ENCODE assay signal across 15 mouse cellular contexts in genomic region chr4:58518215-58518988, GRCm38 (mm10). TPM values are rescaled to one million over a fixed set of nuclear protein-coding genes. Genes with fewer than 3 reads are reported as not detected.
DNase-seq lines count a peak whose midpoint lies in the region; ATAC-seq and TF ChIP-seq lines count a peak whose summit lies in the region.
"Had no signal": no experiment of that assay in that cellular context is flagged by ENCODE, and none has a peak within 500 bp of the region (broad histone marks: within the 10 kb centered on the region; RNA-seq: fewer than 3 reads in every experiment).

No protein-coding gene starts in this region.

- ATAC-seq in hindbrain, postnatal 0 days, result no peak
- ATAC-seq: Patski had no signal

- H3K36me3 ChIP-seq in hindbrain, embryonic 10.5 days, result no peaks in the 10 kb centered on the region
- no peaks in the 10 kb centered on the region for H3K36me3 ChIP-seq in hindbrain, postnatal 0 days (ENCODE audit: insufficient read depth, low read length)
- H3K36me3 ChIP-seq: forebrain, embryonic 12.5 days had no signal

- 0 out of 2 replicates have a peak overlapping the region, but pooled peaks have one; percentile 2 for H3K27ac ChIP-seq in hindbrain, embryonic 10.5 days
- no peak overlapping the region for H3K27ac ChIP-seq in hindbrain, postnatal 0 days
- H3K27ac ChIP-seq: forebrain, embryonic 12.5 days; liver, embryonic 14.5 days; macrophage had no signal

- H3K27me3 ChIP-seq in hindbrain, embryonic 10.5 days (ENCODE audit: insufficient read depth, poor library complexity, severe bottlenecking), result no peaks in the 10 kb centered on the region
- no peaks in the 10 kb centered on the region for H3K27me3 ChIP-seq in hindbrain, postnatal 0 days (ENCODE audit: insufficient read depth, low read length)
- H3K27me3 ChIP-seq: CH12.LX; forebrain, embryonic 12.5 days; Patski had no signal

- no peak overlapping the region for H3K4me3 ChIP-seq in hindbrain, embryonic 10.5 days
- no peak overlapping the region for H3K4me3 ChIP-seq in hindbrain, postnatal 0 days (ENCODE audit: low read length)
- H3K4me3 ChIP-seq: forebrain, embryonic 12.5 days had no signal

- no peak for TF ChIP-seq CTCF in hindbrain, postnatal 0 days (IDR thresholded peaks at IDR 0.05; ENCODE audit: low read depth)

- no peak overlapping the region for H3K4me2 ChIP-seq in hindbrain, postnatal 0 days (ENCODE audit: low read depth, low read length)
- H3K4me2 ChIP-seq: forebrain, embryonic 12.5 days had no signal

- peaks cover 6% of the 10 kb centered on the region for H3K4me1 ChIP-seq in hindbrain, embryonic 10.5 days (replicated peaks)
- no peaks in the 10 kb centered on the region for H3K4me1 ChIP-seq in hindbrain, postnatal 0 days (ENCODE audit: insufficient read depth, low read length)
- H3K4me1 ChIP-seq: forebrain, embryonic 12.5 days had no signal

- peak; percentile 59 for DNase-seq in hindbrain, embryonic 10.5 days (ENCODE audit: low spot score)
- DNase-seq in hindbrain, postnatal 0 days (ENCODE audit: low spot score), result no peak
- DNase-seq in embryo, embryonic 10.5 days (ENCODE audit: low spot score), result peak; percentile 68
- DNase-seq in forelimb bud, embryonic 11.5 days (ENCODE audit: low read depth, low spot score), result peak; percentile 74
- DNase-seq in mesoderm, embryonic 11.5 days (ENCODE audit: low read depth, low spot score), result peak; percentile 70
- no peak for DNase-seq in adrenal gland, adult 2 months
- no peak for DNase-seq in urinary bladder, postnatal 4 days (ENCODE audit: low spot score in 2 of 2)
- DNase-seq: kidney, postnatal 10 days; right cerebral cortex, postnatal 25 days; thymus, postnatal 25 days had no signal

- H3K9ac ChIP-seq in hindbrain, postnatal 0 days (replicated peaks; ENCODE audit: low read length), result no peak overlapping the region
- H3K9ac ChIP-seq: forebrain, embryonic 12.5 days; liver, embryonic 14.5 days had no signal

- WGBS in hindbrain, embryonic 10.5 days, result 41% methylated on average over 9 of the region's 9 CpGs
- 47% methylated on average over 9 of the region's 9 CpGs for WGBS in hindbrain, postnatal 0 days

- H3K9me3 ChIP-seq in hindbrain, embryonic 10.5 days, result no peaks in the 10 kb centered on the region
- H3K9me3 ChIP-seq in hindbrain, postnatal 0 days (ENCODE audit: low read length), result no peaks in the 10 kb centered on the region
- H3K9me3 ChIP-seq: forebrain, embryonic 12.5 days had no signal

RNA-seq across cellular contexts. Expression of gene Lpar1, which starts 35.3 kb away (rescaled TPM):
- polyA plus RNA-seq in hindbrain, embryonic 10.5 days (2016; fragmentation: Nextera tagmentation; extraction: Ambion mirVana), result 46.1 and 58.2 TPM in 2 replicates
- 14.3 and 20.6 TPM in 2 replicates for total RNA-seq in hindbrain, postnatal 0 days (2014; rRNA removed)
- 24.3 and 28.1 TPM in 2 replicates for polyA plus RNA-seq in hindbrain, postnatal 0 days (2015; fragmentation: Nextera tagmentation; extraction: Ambion mirVana)
- total RNA-seq in adrenal gland, adult 2 months (2021), result 10 to 100 TPM; 14.6 to 24.4 TPM
- polyA plus RNA-seq in adrenal gland, adult 2 months (2012; rRNA removed), result 10.4 and 21.7 TPM in 2 replicates

Comparison
In these comparisons a context has a peak if more than half of its experiments do, and no peak if none do; other contexts are left out.
1. DNase-seq: peak in hindbrain, embryonic 10.5 days (single experiment), embryo, embryonic 10.5 days (single experiment), forelimb bud, embryonic 11.5 days (single experiment) and mesoderm, embryonic 11.5 days (single experiment); none in hindbrain, postnatal 0 days (single experiment), adrenal gland, adult 2 months (single experiment) and urinary bladder, postnatal 4 days (0 of 2).